Mouse (Mus musculus) gonadal fat pad, adult 2 months (tissue): ENCODE data around the gene Mab21l3. TPM values are rescaled to one million over a fixed set of nuclear protein-coding genes. Genes with fewer than 3 reads are reported as not detected.

ENCODE experiments used
- DNase-seq: peaks from one replicate; pipeline ENCODE4 v3.0.0-alpha.2; 2012; ENCODE audit warnings: low read depth
- polyA plus RNA-seq: library from polyadenylated mRNA; depleted of rRNA; stranded (reverse); fragments of >200 nt; gene quantifications from 2 replicates; pipeline ENCODE4 v1.2.3, GENCODE M21; 2012

Mab21l3 gene
- polyA plus RNA-seq, 1 experiment, result 0.88 TPM

DNA sequence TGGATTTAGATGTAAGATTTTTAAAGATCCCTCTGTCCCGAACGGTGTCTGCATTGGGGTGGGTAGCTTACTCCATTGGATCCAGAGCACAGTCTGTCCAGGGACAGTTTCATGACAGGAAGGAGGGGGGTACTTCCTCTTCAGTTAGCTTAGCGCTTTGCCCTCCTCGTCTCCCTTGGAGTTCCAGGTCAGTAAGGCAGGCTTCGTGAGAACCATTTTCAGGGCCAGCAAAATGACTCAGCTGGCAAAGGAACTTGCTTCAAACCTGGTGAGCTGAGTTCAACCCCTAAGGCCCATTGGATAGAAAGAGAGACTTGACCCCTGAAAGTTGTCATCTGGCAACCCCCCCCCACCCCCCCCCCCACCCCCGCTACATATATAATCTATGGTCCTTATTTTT is 46.0 kb downstream of the Mab21l3 start:
- no peak for DNase-seq

DNA sequence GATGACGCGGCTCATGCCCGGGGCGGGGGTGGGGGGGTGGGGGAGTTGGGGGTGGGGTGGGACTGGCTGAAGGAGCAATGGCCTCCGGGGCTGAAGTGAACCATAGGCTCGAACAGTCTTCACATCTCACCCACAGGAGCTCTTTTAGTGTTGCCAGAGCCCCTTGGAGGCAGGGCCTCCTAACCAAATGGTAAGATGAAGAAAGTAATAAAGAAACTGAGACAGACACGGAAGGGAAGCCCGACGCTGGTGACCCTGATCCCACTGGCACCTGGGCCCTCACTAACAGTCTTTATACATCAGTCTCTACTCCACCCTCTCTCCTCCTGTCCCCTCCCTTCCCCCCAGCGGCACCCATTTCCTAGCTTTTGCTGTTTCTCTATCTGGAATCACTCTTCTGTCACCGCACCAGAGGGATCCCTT is 48.2 kb downstream of the Mab21l3 start:
- DNase-seq, result no peak

DNA sequence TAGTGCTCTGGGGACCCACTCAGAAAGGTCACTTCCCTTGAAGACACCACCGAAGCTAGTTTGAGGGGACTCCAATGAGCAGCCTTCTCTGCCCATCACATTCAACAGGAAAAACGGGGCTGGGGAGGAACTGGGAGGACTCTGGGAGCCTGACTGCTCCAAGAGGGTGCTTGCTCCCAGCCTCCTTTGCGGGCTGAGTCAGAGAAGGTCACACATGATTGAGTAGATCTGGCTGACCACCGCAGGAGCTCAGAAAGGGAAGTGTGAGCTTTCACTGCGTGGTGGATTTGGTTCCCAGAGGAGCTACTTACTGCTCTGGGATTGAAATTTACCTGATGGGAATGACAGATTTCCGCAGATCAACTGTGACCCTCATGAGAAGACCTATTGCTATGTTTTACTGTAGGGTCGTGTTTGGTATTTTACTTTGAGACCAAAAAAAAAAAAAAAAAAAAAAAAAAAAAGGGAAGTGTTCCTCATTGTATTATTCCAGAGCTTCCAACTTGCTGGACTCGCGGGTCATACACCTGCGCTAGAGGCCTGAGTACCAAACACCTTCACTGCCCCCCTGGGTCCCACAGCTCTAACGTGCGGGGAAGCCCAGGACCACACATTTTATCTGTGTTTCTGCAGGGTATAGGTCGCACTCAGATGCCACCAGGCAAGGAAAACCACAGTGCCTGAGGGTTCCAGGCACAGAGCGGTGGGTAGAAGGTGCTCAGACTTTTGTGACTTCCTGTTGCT is 48.7 kb downstream of the Mab21l3 start:
- no peak for DNase-seq

DNA sequence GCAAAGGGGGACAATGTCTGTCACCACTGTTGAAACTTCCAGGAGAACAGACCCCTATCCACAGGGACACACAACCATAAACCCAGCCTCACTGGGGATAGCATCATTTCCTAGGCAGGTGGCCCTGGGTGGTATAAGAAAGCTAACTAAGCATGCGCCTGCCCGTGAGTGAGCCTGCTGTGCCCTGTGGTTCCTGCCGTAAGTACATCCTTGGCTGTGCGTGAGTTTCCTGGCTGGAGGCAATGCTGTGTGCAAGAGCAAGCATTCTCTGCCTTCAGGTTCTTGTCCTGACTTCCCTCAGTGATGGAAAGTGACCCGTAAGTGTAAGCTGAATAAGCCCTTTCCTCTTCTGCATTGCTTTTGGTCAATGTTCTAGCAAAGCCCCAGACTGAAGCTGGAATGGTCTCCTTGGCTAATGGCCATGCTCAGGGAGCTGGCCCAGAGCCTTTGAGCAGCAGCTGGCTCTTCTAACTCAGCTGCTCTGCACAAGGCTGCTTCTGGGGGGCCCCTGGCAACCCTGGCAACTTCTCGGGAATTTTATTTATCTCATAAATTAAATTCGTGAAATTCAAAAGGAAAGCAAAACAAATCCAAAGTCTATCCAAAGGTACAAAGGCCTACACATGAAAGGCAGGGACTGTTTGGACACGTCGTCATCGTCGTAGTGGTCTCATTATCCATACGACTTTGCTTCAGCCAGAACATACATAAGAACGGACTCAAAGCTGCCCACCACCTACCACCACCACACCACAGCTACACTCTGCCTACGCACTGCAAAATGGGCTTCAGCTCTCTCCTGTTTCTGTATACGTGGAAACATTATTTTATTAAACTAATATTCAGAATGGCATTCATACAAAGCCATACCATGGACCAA is 50.7 kb downstream of the Mab21l3 start:
- DNase-seq, result no peak

DNA sequence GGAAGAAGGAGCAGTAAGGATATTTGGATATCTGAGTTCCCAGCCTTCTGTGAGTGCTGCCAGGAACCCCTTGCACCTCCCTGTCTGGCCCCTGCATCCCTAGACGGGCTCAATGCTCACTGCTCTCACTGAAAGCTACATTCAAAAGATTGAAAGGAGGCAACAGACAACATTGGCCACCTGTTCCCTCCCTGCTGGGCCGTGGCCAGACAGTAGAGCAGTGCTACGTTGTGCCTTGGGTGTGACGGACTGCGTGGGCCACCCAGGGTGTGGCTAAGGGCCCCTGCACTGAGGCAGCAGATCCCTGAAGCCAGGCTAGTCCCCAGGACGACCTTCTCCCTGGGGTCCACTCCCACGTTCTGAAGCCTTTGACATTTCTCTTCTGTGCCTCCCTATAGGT is 52.5 kb downstream of the Mab21l3 start:
- no peak for DNase-seq

GRCm38 (mm10) chr3:101795387-101796039 is 53.2 kb downstream of the Mab21l3 start:
- no peak for DNase-seq

- no peak for DNase-seq
Measured at GRCm38 (mm10) chr3:101794666-101795065, 54.1 kb downstream of the Mab21l3 start.

GRCm38 (mm10) chr3:101794026-101794425 is 54.7 kb downstream of the Mab21l3 start:
- no peak for DNase-seq

DNA sequence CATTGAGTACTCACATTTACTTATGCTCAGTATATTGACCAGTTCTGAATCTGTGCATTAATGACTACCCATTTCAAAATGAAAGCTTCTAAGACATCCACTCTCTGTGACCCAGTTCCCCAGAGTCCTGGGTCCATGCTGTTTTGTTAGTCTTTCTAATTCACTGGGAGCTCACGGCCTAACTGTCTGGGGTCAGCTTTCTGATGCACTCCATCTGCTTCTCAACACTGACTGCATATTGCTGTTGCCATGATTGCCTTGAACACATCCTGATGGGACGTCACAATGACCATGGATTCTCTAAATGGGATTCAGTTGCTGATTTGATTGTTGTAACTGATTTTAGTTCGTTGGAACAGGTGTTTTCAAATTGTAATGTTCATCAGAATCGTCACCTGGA is 56.6 kb downstream of the Mab21l3 start:
- no peak for DNase-seq

GRCm38 (mm10) chr3:101784768-101785424 is 63.9 kb downstream of the Mab21l3 start:
- no peak for DNase-seq

- DNase-seq, result no peak
Measured at GRCm38 (mm10) chr3:101783793-101784192, 65.0 kb downstream of the Mab21l3 start.

DNA sequence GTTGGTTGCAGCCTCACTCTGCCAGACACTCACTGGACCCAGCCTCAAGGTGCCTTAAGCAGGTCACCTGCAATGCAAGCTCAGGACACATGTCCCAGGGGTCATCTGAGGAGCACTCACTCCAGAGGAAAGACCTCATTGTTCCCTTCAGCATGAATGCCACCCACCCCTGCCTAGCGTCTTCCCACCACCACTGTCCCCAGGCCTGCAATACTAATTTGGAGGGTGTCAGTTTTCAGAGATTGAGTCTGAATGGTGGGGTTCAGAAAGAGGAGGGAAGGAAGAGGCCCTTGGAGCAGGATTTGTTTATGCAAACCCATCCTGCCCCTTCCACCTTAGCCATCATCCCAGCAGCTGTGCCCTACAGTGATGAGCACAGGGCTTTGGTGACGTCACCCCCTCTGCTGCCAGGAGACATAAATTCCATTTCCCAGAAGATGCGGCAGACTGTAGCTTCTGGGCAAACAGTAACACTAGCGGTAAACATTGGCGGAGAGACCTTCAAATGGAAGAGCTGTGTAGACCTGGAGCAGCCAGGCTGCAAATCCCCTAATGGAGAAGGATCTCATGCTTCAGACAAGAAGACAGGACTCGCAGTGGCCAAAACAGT is 67.8 kb downstream of the Mab21l3 start:
- no peak for DNase-seq

- DNase-seq, result no peak
Measured at GRCm38 (mm10) chr3:101778896-101779665, 69.7 kb downstream of the Mab21l3 start.

GRCm38 (mm10) chr3:101775732-101776131 is 73.0 kb downstream of the Mab21l3 start:
- no peak for DNase-seq

- DNase-seq, result no peak
Measured at GRCm38 (mm10) chr3:101770540-101770939, 78.2 kb downstream of the Mab21l3 start.

DNA sequence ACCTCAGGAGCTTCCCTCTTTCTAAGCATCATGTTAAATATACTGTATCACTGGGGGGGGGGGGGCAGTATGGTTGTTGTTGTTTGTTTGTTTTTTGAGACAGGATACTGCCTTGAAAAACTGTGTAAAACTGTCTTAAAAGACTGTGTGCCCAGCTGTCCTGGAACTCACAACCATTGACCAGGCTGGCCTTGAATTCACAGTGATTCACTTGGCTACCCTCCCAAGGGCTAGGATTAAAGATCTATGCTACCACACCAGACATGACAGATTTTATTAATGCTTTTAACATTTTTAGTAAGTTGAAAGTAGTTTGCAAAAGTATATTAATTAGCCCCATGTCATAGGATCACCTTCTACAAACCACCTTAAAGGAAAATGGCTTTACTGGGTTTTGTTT is 85.2 kb downstream of the Mab21l3 start:
- no peak for DNase-seq
